Mouse (Mus musculus) gastrocnemius, postnatal 25 days (tissue): ENCODE results near the gene Tead2. TPM values are rescaled to one million over a fixed set of nuclear protein-coding genes. Genes with fewer than 3 reads are reported as not detected.

Experiments used
- DNase-seq: peaks from one replicate; pipeline ENCODE4 v3.0.0; 2022
- microRNA-seq, 2 experiments: library from miRNA; unstranded; fragments of <30 nt; microRNA quantifications; one replicate each; pipeline ENCODE4 v1.2.0; 2021; ENCODE audit warnings: borderline replicate concordance in 2 of 2
- total RNA-seq, 2 experiments: library from RNA; stranded (reverse); gene quantifications; 1 replicate in 1 of 2; 2 replicates in 1 of 2; pipeline ENCODE4 v1.2.3; 2021

Gene Tead2
- total RNA-seq, 2 experiments from 2014 or later = 2.5 to 2.8 TPM

GRCm38 (mm10) chr7:45259281-45259680, 43.7 kb downstream of the Tead2 start:
- DNase-seq = no peak

GRCm38 (mm10) chr7:45262266-45262665, 46.7 kb downstream of the Tead2 start:
- DNase-seq = no peak

DNA sequence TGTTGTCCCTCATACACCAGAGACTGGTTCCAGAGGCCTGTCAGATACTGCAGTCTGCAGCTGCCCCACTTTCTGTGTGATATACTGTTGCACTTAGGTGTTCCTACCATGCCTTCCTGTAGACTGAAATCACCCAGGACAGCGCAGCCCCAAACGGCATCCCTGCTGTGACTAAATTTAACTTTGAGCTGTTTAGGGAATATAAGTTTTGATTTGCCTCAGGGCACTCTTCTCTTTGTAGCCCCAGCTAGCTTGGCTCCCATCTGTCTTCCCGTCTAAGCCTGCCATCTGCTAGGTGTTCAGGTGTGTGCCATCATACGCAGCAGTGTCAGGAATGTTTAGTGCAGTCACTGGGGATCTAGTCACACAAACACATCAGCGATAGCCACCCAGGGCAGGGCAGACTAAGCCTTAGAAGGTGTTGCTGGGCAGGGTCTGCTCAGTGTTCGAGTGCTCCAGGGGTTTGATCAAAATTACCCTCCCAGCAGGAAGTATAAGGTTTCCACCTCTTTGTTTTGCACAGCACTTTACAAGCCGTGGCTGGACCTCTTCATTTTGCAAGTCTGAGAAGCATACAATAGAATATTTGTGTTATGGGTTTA, 47.6 kb downstream of the Tead2 start:
- DNase-seq = no peak

- no peak for DNase-seq
Observed at GRCm38 (mm10) chr7:45264348-45264747, 48.8 kb downstream of the Tead2 start.

DNA sequence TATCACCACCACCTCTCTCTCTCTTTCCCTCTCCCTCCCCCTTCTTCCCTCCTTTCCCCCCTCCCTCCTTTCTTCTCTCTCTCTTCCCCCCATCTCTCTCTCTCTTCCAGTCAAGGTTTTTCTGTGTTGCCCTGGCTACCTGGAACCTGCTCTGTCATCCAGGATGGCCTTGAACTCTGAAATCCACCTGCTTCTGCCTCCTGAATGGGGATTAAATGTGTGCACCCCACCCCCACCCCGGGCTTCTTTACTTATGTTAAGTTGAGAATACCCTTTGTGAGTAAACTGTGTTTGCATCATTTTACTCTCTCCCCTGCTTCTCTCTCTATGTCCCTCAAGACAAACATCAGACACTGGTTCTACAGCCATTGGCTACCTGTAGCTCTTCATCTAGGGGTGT, 50.0 kb downstream of the Tead2 start:
- no peak for DNase-seq

GRCm38 (mm10) chr7:45272786-45273412, 57.3 kb downstream of the Tead2 start:
- no peak for DNase-seq

DNA sequence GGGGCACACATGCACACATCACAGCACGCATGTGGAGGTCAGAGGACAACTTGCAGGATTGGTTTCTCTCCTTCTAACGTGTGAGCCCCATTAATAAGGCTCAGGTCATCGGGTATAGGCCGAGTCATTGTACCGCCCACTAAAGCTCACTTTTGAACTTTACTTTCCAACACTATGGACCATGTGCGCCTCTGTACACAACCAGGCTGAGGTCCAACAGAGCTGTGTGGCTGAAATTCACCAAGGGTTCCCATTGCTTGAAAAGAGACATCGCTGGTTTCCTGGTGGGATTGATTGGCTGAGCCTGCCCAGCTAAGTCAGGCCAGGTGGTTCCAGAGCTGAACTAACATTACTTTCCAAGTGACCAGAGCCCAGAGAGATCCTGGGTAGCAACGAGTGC, 58.1 kb downstream of the Tead2 start:
- DNase-seq = no peak

DNA sequence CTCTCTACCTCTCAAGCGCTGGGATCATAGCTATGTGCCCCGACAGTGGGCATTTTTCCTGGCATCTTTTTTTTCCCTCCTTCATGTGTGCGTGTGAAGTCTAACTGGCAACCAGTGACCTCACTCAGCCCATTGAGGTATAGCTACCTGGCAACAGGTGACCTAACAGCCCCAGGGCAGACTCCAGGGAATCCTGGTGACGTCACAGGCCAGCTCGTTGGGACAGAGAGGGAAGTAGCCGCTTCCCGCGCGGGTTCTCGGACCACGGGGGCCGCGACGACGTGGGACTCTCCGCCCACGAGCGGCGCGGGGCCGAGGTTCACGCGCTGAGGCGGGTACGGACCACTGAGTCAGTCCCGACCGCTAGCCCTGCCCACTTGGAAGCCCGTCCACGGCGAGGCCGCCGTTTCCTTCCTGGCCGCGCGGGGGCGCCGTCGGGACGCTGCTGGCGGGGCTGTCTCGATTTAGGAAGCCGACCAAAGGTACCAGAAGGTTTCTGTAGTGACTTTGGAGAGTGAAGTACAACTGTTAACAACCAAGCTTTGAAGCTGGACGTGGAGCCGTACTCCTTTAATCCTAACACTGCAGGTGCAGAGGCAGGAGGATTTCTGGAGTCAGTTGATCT, 61.7 kb downstream of the Tead2 start, which contains the start of gene Slc6a21:
TSS of gene Slc6a21 (plus strand) at position 378 of the 625 bp plus-strand sequence.
- peak; percentile 71 for DNase-seq

Small RNA genes lying within 50 kb of the gene (microRNA-seq; reads per million reads assigned to microRNA genes)
- gene Mir7055 = 0 reads per million in 2 experiments

Other genes starting within 250 kb of the Tead2 start
- gene Cpt1c, start 240.9 kb upstream of the Tead2 start, total RNA-seq = 1 to 10 TPM; 1.6 to 2.0 TPM
- 100 to 1,000 TPM; 119 to 142 TPM for gene Prmt1, start 229.2 kb upstream of the Tead2 start, total RNA-seq
- 10 to 100 TPM; 16.1 to 20.9 TPM for gene Irf3, start 218.1 kb upstream of the Tead2 start, total RNA-seq
- 1 to 10 TPM; 7.4 to 9.6 TPM for gene Bcl2l12, start 217.0 kb upstream of the Tead2 start, total RNA-seq
- 10 to 100 TPM; 35.8 to 38.1 TPM for gene Scaf1, start 199.4 kb upstream of the Tead2 start, total RNA-seq
- 10 to 100 TPM; 22.5 to 30.6 TPM for gene Rras, start 197.8 kb upstream of the Tead2 start, total RNA-seq
- 10 to 100 TPM; 14.1 to 16.1 TPM for gene Prr12, start 162.9 kb upstream of the Tead2 start, total RNA-seq
- 10 to 100 TPM; 30.8 to 31.6 TPM for gene Nosip, start 153.3 kb upstream of the Tead2 start, total RNA-seq
- 1 to 10 TPM; 6.9 to 9.1 TPM for gene Prrg2, start 153.1 kb upstream of the Tead2 start, total RNA-seq
- 10 to 100 TPM; 24.0 to 32.8 TPM for gene Rcn3, start 123.5 kb upstream of the Tead2 start, total RNA-seq
- gene Fcgrt, start 111.9 kb upstream of the Tead2 start, total RNA-seq = 10 to 100 TPM; 40.3 to 54.5 TPM
- 100 to 1,000 TPM; 413 to 448 TPM for gene Rps11, start 91.3 kb upstream of the Tead2 start, total RNA-seq
- gene Rpl13a, start 87.0 kb upstream of the Tead2 start, total RNA-seq = 100 to 1,000 TPM; 520 to 561 TPM
- gene Gm45713, start 79.5 kb upstream of the Tead2 start, total RNA-seq = not detected
- 1 to 10 TPM; 4.2 TPM for gene Flt3l, start 79.3 kb upstream of the Tead2 start, total RNA-seq
- 10 to 100 TPM; 32.0 to 38.1 TPM for gene Pih1d1, start 61.5 kb upstream of the Tead2 start, total RNA-seq
- 10 to 100 TPM; 15.6 to 15.9 TPM for gene Aldh16a1, start 61.2 kb upstream of the Tead2 start, total RNA-seq
- 1 to 10 TPM; 1.1 to 2.5 TPM for gene Slc17a7, start 51.8 kb upstream of the Tead2 start, total RNA-seq
- not detected for gene Gfy, start 36.2 kb upstream of the Tead2 start, total RNA-seq
- gene Pth2, start 34.8 kb upstream of the Tead2 start, total RNA-seq = not detected
- gene Ccdc155, start 10.9 kb upstream of the Tead2 start, total RNA-seq = under 1 TPM; 0.19 to 0.23 TPM
- gene Dkkl1, start 3.6 kb upstream of the Tead2 start, total RNA-seq = not detected
- 1 to 10 TPM; 1.3 to 2.0 TPM for gene Cd37, start 23.4 kb downstream of the Tead2 start, total RNA-seq
- gene Slc6a16, start 25.3 kb downstream of the Tead2 start, total RNA-seq = not detected
- gene Slc6a21, start 61.8 kb downstream of the Tead2 start, total RNA-seq = not detected
- 10 to 100 TPM; 17.0 to 18.3 TPM for gene Trpm4, start 118.0 kb downstream of the Tead2 start, total RNA-seq
- gene Hrc, start 119.5 kb downstream of the Tead2 start, total RNA-seq = 100 to 1,000 TPM; 812 to 910 TPM
- under 1 TPM; 0.18 to 0.38 TPM for gene Ppfia3, start 151.3 kb downstream of the Tead2 start, total RNA-seq
- gene Lin7b, start 154.8 kb downstream of the Tead2 start, total RNA-seq = under 1 TPM in 1 of 2 experiments, not detected in 1; 0.67 TPM
- gene Snrnp70, start 180.0 kb downstream of the Tead2 start, total RNA-seq = 10 to 100 TPM; 76.1 to 78.0 TPM
- gene Kcna7, start 189.9 kb downstream of the Tead2 start, total RNA-seq = 100 to 1,000 TPM in 1 of 2 experiments, 10 to 100 TPM in 1; 73.7 to 107 TPM
- gene Ntf5, start 197.9 kb downstream of the Tead2 start, total RNA-seq = 1 to 10 TPM; 3.9 to 6.6 TPM
- gene Lhb, start 205.1 kb downstream of the Tead2 start, total RNA-seq = 1 to 10 TPM in 1 of 2 experiments, not detected in 1; 1.6 TPM
- 100 to 1,000 TPM; 243 to 327 TPM for gene Gys1, start 219.1 kb downstream of the Tead2 start, total RNA-seq
- gene Ruvbl2, start 222.3 kb downstream of the Tead2 start, total RNA-seq = 10 to 100 TPM; 23.3 to 23.8 TPM
- 100 to 1,000 TPM; 125 to 149 TPM for gene Ftl1, start 244.1 kb downstream of the Tead2 start, total RNA-seq